Mouse (Mus musculus) megakaryocyte-erythroid progenitor cell, adult 5-6 weeks (primary cell): Measurements from ENCODE around the gene Rest. TPM values are rescaled to one million over a fixed set of nuclear protein-coding genes. Genes with fewer than 3 reads are reported as not detected.
A peak's percentile ranks its signal among the peaks of the same experiment; 100 is the strongest.

ENCODE experiments used
- ATAC-seq: replicated peaks from 2 replicates; pipeline ENCODE4 v1.8.0; 2016; ENCODE audit warnings: mild to moderate bottlenecking, inconsistent platforms; ENCODE audit not compliant: severe bottlenecking, poor library complexity, low FRiP score, low TSS enrichment
- total RNA-seq, 2 experiments: library from RNA; stranded (forward) in 1 of 2; stranded (reverse) in 1 of 2; fragments of 200-1000, 215-1000 nt in 1 of 2; fragments of >200 nt in 1 of 2; fragmentation: Nextera tagmentation in 1 of 2; gene quantifications; 2 replicates each; pipeline ENCODE4 v1.2.3; 2014 to 2017

Rest gene
- total RNA-seq, 2 experiments from 2014 or later: 19.0 to 39.5 TPM

DNA sequence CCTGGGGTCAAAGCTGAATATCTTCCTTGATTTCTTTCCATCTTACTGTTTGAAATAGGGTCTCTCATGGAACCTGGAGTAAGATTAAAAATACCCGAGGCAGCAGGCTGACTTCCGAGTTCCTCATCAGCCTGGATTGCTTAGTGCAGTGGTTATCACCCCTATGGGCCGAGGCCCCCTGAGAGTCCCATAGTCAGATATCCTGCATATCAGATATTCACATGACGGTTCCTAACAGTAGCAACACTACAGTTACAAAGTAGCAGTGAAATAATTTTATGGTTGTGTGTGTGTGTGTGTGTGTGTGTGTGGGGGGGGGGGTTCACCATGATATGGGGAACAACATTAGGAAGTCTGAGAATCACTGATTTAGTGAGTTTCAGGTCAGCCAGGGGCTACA lies 4.2 kb upstream of the Rest start:
- no peak for ATAC-seq

GRCm38 (mm10) chr5:77262105-77262504 lies 3.2 kb upstream of the Rest start:
- ATAC-seq: no peak

DNA sequence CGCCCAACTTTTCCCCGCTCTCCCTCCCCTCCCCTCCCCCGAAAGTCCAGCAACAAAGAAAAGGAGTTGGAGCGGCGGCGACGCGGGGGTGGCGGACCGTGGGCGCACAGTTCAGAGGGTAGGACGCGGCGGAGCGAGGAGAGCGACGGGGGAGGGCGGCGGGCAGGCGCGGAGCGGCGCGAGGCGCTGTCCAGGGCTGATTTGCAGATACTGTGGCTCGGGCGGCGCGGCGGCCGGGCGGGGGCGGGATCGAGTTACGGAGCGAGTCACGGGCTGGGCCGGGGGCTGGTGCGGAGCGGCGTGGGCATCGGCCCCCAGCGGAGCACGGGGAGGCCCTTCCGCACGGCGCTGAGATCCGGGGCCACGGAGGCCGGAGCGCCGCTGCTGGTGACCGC lies 377 bp downstream of the Rest start:
- peak; percentile 73 for ATAC-seq

DNA sequence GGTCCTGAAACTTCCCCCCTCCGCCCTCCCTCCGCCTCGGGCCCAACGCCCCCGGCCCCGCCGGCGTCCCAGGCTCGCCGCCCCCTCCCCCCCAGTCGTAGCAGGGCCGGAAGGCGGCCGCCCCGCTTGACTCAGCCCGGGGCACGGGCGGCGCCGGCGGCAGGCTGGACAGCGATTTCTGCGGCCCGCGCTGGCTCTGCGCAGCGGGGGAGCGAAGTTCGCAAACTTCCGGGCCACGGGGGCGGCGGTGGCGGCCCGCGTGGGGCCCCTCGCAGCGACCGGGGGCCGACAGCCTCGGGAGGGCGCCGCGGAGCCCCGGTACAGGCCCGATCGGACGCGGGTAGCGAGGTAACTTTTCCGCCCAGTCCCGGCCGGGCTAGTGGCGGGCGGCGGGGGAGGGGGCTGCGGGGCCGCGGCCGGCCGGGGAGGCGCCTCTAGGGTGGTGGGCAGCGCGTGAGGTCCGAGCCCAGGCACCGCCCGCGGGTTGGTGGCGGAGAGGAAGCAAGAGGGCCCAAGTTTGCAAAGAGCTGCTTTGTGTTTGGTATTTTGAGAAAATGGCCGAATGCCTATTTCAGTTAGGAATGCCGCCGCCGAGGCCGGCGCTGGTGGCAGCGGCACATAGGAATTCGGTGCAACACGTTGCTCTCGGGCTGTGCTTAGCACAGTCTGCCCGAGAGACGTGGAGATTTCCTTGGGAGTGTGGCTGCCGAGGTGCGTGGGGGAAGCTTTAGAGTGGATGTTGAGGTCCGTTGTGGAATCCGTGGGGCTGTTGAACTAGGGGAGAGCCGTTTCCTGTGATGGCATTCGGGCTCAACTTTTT lies 985 bp downstream of the Rest start:
- peak; percentile 31 for ATAC-seq

DNA sequence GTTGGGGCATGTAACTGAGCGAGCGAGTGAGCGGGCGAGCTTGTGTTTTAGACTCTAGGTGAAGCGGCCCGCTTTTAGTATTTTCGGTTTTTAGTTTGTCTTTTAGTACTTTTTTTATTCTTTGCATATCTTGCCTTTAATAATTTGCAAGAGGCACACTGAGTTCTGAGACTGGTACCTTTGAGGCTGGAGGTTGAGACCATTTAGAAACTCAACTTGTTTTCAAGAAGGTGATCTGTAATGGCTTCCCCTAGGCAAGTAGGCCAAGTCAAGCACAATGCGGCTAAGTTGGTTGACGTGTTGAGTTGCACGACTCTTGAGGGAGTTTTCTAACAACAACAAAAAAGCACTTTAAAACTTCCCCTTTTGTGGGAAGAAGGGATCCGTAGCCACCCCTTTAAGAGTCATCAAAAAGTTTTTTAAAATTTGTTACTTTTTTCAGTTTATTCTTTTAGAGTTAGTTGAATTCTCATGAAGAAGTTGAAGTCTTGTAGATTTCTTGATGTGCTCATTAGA lies 1.7 kb downstream of the Rest start:
- no peak for ATAC-seq

DNA sequence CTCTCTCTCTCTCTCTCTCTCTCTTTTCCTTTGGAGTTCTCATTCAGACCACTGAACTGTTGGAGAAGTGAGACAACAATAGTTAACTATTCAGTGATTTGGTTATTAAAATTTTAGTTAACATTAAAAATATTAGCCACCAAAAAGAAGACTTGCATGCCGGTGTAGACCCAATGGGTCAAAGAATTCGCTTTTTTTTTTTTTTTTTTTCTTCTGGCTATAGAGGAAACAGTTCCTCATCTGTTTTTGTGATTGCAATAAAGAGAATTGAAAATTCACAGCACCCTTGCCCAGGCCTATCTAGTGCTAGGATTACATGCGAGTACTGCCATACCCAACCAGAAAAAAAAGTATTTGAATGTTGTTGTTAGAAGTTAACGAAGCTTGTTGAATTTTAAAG lies 2.1 kb downstream of the Rest start:
- ATAC-seq: no peak

DNA sequence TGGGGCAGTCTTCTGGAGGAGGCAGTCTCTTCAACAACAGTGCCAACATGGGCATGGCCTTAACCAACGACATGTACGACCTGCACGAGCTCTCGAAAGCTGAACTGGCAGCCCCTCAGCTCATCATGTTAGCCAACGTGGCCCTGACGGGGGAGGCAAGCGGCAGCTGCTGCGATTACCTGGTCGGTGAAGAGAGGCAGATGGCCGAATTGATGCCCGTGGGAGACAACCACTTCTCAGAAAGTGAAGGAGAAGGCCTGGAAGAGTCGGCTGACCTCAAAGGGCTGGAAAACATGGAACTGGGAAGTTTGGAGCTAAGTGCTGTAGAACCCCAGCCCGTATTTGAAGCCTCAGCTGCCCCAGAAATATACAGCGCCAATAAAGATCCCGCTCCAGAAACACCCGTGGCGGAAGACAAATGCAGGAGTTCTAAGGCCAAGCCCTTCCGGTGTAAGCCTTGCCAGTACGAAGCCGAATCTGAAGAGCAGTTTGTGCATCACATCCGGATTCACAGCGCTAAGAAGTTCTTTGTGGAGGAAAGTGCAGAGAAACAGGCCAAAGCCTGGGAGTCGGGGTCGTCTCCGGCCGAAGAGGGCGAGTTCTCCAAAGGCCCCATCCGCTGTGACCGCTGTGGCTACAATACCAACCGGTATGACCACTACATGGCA lies 2.8 kb downstream of the Rest start:
- ATAC-seq: no peak

GRCm38 (mm10) chr5:77269399-77269798 lies 4.1 kb downstream of the Rest start:
- no peak for ATAC-seq

DNA sequence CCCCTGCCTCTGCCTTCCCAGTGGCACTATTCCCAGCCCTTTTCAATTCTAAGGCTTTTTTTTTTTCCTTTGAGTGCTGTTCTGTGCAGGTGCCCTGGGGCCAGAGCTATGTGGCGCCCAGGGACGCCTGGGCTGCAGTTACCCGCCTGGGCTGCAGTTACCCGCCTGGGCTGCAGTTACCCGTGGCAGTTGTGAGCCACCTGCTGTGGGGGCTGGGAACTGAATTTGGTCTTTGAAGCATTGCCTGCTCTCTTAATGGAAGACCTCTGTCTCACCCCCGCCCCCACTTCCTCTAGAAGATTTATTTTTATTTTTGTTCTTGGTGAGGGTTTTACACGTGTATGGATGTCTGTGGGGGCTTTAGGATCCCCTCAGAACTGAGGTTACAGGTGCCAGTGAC lies 7.9 kb downstream of the Rest start:
- ATAC-seq: peak; percentile 75

- ATAC-seq: peak; percentile 68
Measured at GRCm38 (mm10) chr5:77275950-77276349, 10.7 kb downstream of the Rest start.

DNA sequence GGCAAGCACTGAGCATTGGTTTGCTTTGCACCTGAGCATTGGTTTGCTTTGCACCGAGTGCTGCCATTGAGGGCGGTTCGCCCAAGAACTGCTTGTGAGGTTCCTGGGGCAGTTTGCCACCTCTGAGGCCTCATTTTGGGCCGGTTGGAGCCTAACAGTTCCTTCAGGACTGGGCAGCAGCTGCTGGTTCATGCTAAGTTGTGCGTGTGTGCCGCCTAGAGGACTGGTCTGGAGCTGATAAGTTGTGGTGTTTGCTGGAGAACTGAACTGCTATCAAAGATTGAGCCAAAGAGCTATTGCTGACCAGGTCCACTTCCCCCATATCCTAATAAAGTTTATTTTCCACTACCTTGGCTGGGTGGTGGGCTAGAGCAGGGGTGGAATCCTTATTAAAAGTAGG lies 11.9 kb downstream of the Rest start:
- ATAC-seq: peak; percentile 55; the same call in 1 of the 2 replicates

DNA sequence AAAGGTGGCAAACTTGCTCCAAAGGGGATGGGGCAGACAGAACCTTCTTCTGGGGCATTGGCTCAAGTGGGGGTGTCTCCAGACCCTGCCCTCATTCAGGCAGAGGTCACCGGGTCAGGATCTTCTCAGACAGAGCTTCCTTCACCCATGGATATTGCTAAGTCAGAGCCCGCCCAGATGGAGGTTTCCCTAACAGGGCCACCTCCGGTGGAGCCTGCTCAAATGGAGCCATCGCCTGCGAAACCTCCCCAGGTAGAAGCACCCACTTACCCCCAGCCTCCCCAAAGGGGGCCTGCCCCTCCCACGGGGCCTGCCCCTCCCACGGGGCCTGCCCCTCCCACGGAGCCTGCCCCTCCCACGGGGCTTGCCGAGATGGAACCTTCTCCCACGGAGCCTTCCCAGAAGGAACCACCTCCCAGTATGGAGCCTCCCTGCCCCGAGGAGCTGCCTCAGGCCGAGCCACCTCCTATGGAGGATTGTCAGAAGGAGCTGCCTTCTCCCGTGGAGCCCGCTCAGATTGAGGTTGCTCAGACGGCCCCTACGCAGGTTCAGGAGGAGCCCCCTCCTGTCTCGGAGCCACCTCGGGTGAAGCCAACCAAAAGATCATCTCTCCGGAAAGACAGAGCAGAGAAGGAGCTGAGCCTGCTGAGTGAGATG lies 16.4 kb downstream of the Rest start:
- ATAC-seq: no peak

GRCm38 (mm10) chr5:77282242-77282641 lies 17.0 kb downstream of the Rest start:
- no peak for ATAC-seq

- ATAC-seq: no peak
Measured at GRCm38 (mm10) chr5:77285685-77286084, 20.4 kb downstream of the Rest start.

DNA sequence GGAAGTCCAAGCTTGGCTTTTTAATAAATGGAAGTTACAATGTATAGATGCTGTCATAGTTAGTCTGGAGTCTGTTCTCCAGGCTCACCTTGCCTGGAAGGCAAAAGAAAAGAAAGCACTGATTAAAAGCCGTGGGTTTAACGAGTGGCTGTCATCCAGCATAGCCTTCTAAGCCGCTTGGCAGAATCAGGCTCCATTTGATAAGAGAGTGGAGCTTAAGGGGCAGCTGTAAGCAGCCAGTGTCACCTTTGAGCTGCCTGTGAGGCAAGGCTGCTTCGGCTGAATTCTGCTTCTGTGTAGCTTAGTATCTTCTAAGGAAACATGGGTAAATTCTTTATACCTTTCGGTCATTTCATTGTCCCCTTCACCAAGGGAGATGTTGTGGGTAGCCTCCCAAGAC lies 21.6 kb downstream of the Rest start:
- ATAC-seq: no peak

DNA sequence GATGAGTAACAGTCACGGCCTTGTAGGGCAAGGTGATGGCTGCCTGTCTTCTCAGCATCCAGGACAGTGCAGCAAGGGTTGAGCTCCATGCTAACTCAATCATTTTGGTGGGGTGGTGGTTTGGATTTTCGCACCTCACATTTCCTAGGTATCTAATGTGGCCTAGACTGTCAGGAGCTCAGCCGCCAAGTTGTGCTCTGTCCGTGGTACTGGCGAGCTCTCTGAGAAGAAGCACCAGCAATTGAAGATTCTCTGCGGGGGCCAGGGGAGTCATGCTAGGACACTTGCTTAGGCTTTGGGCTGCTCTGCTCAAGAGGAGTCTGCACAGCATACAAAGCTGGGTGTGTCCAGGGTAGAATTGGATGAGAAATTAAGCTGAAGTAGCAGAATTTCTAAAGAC lies 22.6 kb downstream of the Rest start:
- ATAC-seq: no peak

GRCm38 (mm10) chr5:77289686-77290085 lies 24.4 kb downstream of the Rest start:
- no peak for ATAC-seq

GRCm38 (mm10) chr5:77290606-77291005 lies 25.3 kb downstream of the Rest start:
- no peak for ATAC-seq

- no peak for ATAC-seq
Measured at GRCm38 (mm10) chr5:77292803-77293522, 27.7 kb downstream of the Rest start.

DNA sequence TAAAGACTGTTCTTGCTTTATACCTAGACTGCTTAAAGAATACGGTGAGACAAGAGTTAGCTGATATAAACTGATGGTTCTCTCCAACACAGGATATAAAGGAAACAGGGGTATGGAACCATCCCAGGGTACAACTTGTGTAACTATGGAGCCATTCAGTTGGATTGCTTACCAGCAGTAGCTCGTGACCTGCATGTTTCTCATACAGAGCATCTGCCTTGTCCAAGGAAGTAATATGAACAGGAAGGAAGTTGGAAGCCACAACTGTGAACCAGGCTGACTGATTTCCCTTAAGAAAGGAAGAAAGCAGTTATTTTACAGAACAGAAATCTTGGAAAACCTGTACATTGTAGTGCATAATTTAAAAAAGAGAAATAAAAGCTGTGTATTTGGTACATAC lies 34.2 kb downstream of the Rest start:
- ATAC-seq: no peak
